Mouse (Mus musculus): ENCODE results near the gene Bex3. TPM values are rescaled to one million over a fixed set of nuclear protein-coding genes. Genes with fewer than 3 reads are reported as not detected.

The Bex3 gene
- total RNA-seq, 2 experiments from 2014 or later, result 317 to 336 TPM

- DNase-seq (ENCODE audit: extremely low spot score in 1 of 2, low spot score in 1 of 2), result no peak
Measured at GRCm38 (mm10) chrX:136306196-136306595, 36.1 kb downstream of the Bex3 start.

DNA sequence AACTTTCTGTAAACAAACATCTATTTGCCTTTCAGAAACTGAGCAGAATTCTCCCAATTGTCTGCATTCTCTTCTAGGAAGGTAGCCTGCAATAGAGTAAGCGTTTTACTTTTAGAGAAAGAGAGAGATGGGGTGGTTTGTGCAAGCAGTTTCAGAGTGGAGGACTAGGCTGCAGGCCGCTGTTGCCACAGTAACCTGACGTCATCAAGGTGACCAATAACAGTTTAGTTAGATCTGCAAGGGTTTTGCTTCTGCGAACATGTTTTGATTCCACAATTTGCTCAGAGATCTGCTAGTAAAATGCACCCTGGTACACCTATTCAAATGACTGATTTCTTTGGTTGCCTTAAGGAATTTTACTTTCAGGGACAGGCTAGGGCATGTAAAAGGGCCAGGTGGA, 43.2 kb downstream of the Bex3 start:
- peak in 1 of 2 experiments; percentile 4 for DNase-seq (ENCODE audit: extremely low spot score in 1 of 2, low spot score in 1 of 2)

GRCm38 (mm10) chrX:136313792-136314564, 43.9 kb downstream of the Bex3 start:
- DNase-seq (ENCODE audit: extremely low spot score in 1 of 2, low spot score in 1 of 2), result no peak

DNA sequence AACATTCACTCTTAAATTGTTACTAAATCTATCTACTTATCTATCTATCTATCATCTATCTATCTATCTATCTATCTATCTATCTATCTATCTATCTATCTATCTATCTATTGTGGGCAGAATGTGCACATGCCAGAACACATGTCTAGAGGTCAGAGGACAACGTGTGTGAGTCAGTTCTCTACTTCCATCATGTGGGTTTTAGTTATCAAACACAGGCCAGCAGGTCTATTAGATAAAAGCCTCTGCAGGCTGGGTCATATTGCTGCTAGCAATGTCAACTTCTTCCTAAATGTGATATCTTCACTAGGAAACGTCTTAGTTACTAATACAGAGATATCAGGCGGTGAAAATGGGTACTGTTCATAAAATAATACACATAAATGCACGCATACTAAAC, 49.9 kb downstream of the Bex3 start:
- no peak for DNase-seq (ENCODE audit: extremely low spot score in 1 of 2, low spot score in 1 of 2)

Other genes starting within 250 kb of the Bex3 start
- 10 to 100 TPM; 40.7 to 46.9 TPM for gene Arxes1, start 236.9 kb upstream of the Bex3 start, total RNA-seq (2021)
- 100 to 1,000 TPM; 365 to 377 TPM for gene Bex2, start 202.0 kb upstream of the Bex3 start, total RNA-seq (2021)
- gene Nxf3, start 185.0 kb upstream of the Bex3 start, total RNA-seq (2021), result not detected
- 10 to 100 TPM; 21.0 to 22.0 TPM for gene Bex4, start 131.3 kb upstream of the Bex3 start, total RNA-seq (2021)
- 10 to 100 TPM; 36.6 to 42.7 TPM for gene Tceal8, start 97.9 kb upstream of the Bex3 start, total RNA-seq (2021)
- 100 to 1,000 TPM; 121 to 151 TPM for gene Tceal5, start 66.4 kb upstream of the Bex3 start, total RNA-seq (2021)
- gene Tceal7, start 55.5 kb upstream of the Bex3 start, total RNA-seq (2021), result 1 to 10 TPM in 1 of 2 experiments, under 1 TPM in 1; 0.70 to 1.4 TPM
- gene Bex1, start 54.7 kb upstream of the Bex3 start, total RNA-seq (2021), result 10 to 100 TPM; 64.9 to 73.4 TPM
- gene Tceal9, start 25.2 kb upstream of the Bex3 start, total RNA-seq (2021), result 10 to 100 TPM; 88.5 to 93.5 TPM
- not detected for gene Kir3dl1, start 247.7 kb downstream of the Bex3 start, total RNA-seq (2021)

All from layer of hippocampus, postnatal 25 days (tissue).